Mouse (Mus musculus) mesoderm, embryonic 11.5 days (tissue): ENCODE results near the gene Ropn1l.

Experiments
- DNase-seq: peaks from one replicate; pipeline ENCODE4 v3.0.0-alpha.2; 2012; ENCODE audit warnings: low read depth, low spot score

The Ropn1l gene

GRCm38 (mm10) chr15:31453098-31453916 lies at the start of gene Ropn1l:
Gene Ropn1l, minus strand, starts transcription at chr15:31453737.
- DNase-seq: peak; percentile 95

GRCm38 (mm10) chr15:31502996-31503395 lies 49.5 kb upstream of the Ropn1l start:
- DNase-seq: no peak

DNA sequence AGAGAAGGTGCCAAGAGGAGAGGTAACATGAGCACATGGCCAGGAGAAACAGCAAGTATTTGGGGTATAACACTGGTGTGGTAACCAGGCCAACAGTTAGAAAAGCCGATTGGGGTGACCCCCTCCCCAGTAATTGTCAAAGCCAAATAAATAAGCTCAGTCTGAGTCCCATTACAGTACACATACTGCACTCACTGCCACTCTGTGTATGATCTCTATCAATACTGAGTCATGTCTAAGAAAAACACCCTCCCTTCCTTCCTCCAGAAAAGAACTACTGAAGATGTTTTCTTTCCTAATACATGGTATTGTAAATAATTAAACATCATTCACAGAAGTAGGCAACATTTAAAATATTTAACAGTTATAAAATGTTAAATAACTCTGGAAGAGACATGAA lies 48.8 kb upstream of the Ropn1l start:
- DNase-seq: no peak

- DNase-seq: no peak
These were observed 41.3 kb upstream of the Ropn1l start for GRCm38 (mm10) chr15:31494803-31495202.

- no peak for DNase-seq
These were observed 40.8 kb upstream of the Ropn1l start for GRCm38 (mm10) chr15:31494310-31494709.

GRCm38 (mm10) chr15:31487407-31487806 lies 33.9 kb upstream of the Ropn1l start:
- DNase-seq: no peak

DNA sequence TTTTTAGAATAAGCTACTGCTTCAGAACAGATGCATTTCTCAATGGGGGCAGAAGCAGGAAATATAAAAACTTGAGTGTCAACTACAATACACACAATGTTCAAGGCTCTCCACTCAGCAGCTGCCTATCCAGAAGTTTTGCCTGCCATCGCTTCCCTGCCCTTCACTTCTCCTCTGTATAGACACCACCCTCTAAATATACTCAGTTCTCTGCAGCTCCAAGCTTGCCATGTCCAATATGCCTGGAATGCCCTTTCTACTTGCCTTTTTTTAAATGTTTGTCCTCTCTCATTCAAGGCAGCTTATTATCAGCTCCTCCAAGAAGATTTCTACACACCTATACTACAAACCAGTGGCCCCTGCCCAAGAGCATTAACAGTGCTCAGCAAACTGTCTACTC lies 23.1 kb upstream of the Ropn1l start:
- no peak for DNase-seq

GRCm38 (mm10) chr15:31472645-31473574 lies 19.4 kb upstream of the Ropn1l start:
- DNase-seq: no peak

DNA sequence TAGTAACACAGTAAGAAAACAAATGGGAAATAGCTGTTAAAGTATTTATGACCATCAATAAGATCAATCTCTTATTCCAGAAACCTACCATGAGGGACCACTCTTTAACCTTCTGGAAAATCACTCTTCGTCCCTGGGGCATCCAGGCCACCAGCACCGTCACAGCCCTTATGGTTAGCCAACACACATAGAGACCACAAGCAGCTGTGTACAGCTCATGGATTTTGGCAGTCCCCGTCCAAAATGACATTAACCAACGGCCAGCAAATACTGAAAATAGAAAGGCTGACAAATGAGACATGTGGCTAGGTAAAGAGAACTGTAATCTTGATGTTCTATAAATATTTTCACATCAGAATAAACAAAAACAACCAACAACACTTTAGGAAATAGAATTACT lies 18.0 kb upstream of the Ropn1l start:
- DNase-seq: no peak

- no peak for DNase-seq
These were observed 16.0 kb upstream of the Ropn1l start for GRCm38 (mm10) chr15:31469497-31469896.

DNA sequence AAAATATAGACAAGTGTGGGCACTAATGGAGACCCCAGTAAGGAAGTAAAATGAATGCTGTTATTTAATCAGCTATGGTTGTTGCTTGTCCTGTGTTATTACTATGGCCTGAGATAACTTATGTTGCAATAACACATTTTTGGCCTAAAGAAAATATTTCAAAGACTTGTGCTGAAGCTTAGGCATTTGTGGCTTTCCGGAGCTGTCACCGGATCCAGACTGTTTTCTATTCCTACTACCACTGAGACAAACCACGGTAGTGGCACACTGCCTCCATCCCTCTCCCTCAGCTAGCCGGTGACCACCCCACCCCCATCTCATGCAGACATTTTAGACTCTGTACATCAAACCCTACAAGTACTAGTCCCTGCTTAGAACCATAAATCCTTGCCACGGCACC lies 15.3 kb upstream of the Ropn1l start:
- DNase-seq: no peak

- no peak for DNase-seq
These were observed 13.2 kb upstream of the Ropn1l start for GRCm38 (mm10) chr15:31466749-31467148.

- no peak for DNase-seq
These were observed 12.8 kb upstream of the Ropn1l start for GRCm38 (mm10) chr15:31466295-31466694.

DNA sequence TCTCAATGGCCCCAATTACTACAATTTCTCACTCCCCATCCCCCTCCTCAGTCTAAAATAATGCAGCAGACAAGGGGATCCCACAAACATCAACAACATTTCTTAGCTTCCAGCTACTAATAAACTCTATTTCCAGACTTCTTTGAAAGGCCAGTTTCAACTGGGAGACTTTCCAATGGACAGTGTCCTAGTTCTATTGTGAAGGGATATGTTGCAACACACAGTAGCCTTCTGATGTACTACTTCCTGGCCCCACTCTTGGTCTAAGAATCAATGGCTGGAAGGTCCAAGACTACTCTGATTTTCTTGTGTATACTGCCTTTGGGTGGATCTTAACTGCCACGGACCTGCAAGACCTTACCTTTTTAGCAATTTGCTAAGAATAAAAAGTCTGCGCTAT lies 12.3 kb upstream of the Ropn1l start:
- no peak for DNase-seq

DNA sequence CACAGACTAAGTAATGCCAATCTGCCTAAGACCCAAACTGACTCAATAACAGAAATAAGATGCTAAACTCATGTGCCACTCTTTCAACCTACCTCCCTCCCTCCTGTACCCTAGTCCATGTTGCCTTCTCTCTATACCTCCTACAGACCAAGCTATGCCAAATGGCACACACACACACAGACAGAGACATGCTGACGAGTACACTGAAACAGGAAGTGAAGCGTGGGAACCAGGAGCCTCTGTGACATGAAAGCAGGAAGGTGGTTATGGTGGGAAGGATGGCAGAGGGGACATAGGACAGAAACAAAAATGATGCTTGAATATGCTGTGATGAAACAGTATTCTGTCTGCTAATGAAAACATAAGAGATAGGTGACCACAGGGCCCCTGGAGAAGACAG lies 7.0 kb upstream of the Ropn1l start:
- no peak for DNase-seq

DNA sequence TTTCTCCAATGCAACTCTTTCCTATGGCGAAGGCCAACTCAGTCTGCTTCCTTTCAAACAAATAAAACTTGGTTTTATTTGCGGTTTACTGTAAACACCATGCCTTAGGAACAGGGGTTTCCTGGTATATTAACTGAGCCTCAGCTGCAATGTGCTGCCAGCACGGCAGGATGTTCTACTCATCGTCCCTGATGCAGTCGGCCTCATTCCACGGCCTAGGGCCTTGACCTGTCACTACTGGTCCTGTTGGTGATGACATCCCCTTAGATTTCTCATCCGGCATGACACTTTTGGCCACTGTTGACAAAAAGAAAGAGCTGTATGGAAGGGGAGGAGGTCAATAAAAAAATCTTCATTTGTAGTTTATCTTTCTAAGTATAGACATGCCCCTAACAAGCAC lies 4.5 kb upstream of the Ropn1l start:
- DNase-seq: no peak

DNA sequence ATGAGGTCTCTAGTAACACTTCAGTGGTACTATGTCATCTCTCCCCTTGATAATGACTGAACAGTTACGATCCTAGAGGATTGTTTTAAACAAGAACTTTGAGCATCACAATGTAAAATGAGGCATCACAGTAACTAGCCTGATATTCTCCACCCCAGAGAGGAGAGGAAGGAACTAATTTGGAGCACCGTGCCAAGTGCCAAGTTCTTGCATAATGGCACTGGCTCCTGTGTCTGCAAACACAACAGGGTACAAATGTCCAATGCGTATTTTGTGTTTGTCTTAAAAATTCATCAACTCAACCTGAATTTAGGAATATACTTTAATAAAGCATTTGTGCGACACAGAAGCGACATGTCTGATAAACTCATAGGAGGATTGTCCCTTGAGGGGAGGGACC lies 2.8 kb upstream of the Ropn1l start:
- DNase-seq: no peak

DNA sequence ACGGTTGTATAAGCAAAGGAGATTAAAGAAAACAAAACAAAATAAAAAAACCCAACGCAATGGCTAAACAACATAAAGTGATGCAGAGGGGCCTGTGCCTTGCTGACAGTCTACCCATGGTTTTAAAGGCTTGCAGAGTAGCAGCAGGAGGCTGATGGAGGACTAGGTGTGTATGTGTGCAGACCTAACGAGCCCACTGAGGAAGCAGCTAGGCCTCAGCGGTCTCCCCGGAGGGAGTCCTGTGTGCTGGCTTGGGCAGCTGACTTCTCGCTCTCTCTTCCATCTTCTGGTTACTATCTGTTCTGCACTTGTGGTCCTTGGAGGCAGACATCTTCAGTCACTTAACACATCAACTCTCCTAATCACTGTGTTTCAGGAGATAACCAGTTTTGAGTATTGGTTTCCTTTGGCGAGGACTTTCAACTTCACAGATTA lies 1.3 kb upstream of the Ropn1l start:
- no peak for DNase-seq

- no peak for DNase-seq
These were observed 741 bp upstream of the Ropn1l start for GRCm38 (mm10) chr15:31454096-31454860.

DNA sequence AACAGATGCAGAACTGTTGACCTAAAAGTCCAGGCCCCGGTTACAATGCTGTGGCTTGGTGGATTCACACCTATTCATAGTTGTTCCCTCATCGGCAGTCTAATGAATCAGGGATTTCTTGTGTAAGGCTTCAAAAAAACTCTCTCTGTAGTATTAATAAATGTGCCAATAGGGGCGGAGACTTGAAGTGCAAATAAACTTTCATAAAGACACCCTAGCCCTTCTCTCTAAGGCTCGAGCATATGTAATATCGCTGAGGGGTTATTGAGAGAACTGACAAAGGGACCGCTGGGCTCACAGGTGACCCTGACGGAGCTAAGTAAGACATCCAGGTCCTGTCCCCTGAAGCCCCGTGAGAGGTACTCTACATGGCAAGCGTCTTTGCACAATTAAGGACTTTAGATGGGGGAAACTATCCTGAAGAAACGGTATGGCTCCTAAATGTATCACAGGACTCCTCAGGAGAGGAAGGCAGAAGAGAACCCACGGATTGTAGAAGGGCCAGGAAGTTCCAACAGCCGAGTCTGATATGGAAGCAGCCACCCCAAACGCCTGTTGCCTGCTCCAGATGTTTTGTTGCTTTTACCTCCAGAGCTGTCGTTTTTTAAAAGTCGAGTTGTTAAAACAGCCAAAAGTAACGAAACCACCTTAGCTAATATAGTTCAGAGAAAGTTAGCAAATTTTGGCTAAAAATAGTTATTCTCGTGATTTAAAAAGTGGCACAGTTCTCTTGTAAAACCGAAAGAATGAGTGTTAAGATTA lies 1.0 kb downstream of the Ropn1l start:
- DNase-seq: no peak

DNA sequence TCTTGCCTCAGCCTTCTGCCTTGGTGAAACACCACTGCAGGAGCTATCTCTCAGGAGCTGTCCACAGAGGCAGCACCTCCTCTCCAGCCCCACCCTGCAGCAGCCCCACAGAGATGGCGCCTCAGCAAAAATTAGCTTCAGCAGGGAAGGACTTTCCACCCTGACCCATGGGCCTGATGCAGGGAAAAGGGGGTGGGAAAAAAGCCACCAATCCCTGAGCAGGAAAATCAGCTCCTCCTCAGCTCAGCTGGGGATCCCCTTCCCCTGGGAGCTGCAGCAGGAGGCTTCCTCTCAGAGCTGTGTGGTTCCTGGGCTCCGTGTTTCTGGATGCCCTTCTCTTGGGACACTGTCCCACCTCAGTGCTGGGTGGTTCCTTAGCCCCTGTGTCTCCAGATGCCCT lies 3.8 kb downstream of the Ropn1l start:
- DNase-seq: no peak
